Mouse (Mus musculus) frontal cortex, postnatal 14 days (tissue): ENCODE measurements at regions not wholly inside any gene's neighbourhood (a gene's known extent, or its start where the extent isn't known, plus 50 kb on each side); places are given as distances from the start of the nearest gene placed in this dataset.

Experiments used
- DNase-seq, 2 experiments: peaks; one replicate each; pipeline ENCODE4 v3.0.0; 2022; ENCODE audit warnings: low spot score in 2 of 2

DNA sequence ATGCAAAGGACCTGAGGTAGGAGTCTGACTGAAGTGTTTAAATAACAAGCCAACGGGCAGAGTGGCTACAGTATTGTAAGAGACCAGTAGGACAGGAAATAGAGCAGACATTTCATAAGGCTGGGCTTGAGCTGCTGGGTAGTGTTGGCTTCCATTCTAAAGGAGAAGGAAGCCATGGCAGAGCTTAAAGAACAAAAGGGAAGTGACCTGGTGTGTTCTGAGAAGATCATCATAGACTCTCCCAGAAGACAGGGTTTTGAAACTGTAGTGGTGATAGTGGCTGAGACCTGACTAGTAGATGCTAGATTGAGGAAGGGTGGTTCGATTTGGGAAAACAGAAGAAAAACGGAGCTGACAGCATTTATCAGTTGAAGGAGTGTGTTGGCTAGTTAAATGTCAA, 514.1 kb upstream of the Zfp462 start:
- no peak for DNase-seq

DNA sequence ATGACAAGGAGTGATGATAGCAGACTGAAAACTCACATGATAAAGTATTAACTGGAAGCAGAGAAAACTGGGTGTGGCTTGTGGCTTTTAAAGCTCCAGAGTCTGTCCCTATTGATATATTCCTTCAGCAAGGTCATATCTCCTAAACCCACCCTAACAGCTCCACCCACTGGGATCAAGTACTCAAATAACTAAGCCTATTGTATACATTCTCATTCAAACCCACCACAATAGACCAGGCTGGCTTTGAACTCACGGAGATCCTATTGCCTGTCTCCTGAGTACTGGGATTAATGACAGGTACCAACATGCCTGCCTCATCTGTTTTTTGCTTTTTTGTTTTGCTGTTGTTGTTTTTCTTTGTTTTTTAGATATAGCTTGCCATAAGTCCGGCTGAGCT, 484.3 kb upstream of the Zfp462 start:
- no peak for DNase-seq

DNA sequence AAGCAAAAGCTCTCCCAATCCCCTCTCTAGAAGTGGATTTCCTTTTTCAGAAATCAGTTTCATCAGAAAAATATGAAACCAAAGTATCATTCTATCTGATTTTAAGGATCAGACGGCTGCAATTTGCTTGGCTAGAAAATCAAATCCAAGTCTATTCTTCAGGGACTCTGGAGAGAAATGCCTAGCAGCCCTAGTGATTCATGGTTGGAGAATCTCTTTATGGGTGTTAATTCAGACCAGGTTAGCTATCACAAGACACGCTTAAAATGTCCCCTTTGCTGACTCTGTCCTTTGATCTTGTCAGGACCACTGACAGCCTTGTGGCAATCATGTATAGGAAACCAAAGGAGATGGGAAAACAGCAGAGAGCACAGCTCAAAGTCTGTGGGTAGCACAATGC, 475.7 kb upstream of the Zfp462 start:
- DNase-seq = no peak

DNA sequence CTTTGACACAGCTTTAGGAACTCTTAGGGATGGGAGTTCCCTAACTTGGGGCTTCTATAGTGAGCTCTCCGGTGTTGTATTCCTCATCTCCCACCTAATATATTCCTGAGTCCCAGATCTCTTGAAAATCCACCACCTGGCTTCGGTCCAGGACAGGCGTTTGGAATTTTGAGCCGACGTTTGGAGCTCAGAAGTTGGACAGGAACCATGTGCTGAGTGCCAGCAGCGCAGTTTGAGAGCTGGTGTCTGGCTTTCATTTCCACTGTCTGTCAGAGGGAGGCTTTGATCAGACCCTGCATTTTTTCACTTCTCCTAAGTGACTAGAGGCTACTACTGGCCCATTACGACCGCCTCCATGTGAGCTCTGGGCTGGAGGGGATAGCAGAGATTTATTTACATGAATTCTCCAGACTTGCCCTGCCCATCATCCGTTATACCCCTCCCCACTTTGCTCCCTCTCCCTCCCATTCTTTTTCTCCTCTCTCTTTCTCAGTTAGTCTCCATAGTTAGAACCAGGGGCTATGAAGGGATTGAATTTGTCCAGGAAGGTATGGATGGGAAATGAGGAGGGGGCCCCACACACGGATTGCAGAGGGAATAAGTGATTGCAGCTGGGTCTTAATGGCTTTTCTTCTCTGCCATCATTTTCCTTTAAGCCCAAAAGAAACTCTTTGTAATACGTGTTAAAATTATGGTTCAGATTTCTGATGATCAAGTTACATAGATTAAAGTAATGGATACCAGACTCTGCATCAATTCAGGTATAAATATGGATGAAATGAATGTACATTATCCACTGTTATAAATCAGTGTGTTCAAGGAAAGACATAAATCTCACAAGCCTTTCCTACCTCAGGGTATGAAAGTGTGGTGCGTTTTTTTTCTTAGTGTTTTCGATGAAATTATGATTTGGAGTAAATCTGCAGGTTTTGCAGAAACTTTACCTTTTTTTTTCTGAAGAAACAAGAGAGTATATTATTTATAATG, 474.5 kb upstream of the Zfp462 start:
- peak; percentile 37 to 38 for DNase-seq

DNA sequence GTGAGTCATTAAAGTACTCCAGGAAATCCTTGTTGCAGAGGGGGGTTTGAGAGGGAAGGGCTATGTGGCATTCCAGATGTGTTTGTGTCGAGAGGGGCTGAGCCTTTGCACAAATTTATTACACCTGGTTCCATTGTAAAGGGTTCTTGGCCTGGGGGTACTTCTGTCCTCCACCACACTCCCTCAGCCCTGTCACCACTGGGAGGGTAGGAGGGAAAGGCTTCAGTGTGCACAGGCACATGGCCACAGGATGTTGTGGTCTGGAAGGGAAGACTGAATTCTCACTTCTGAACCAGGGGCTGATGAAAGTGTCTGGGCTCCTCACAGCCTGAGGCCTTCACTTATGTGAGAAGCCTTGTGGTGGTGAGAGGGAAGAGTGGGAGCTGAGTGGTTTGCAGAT, 473.8 kb upstream of the Zfp462 start:
- DNase-seq = no peak

DNA sequence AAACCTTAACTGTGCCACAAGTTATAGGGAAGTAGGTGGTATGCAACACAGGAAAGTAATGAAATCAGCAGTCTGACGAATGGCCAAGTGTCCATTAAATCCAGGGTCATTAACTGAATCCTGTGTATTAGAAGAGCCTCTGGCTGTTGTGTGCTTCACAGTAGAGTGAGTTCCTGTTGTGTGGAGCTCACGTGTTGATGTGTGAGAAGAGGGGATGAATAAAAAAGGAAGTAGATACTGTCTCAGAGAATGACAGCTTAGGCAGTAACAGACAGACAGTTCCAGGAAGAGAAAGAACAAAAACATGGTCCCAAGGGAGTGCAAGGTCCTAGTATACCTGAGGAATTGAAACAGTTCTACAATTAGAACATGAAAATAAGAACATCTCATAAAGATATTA, 463.1 kb upstream of the Zfp462 start:
- DNase-seq = no peak

DNA sequence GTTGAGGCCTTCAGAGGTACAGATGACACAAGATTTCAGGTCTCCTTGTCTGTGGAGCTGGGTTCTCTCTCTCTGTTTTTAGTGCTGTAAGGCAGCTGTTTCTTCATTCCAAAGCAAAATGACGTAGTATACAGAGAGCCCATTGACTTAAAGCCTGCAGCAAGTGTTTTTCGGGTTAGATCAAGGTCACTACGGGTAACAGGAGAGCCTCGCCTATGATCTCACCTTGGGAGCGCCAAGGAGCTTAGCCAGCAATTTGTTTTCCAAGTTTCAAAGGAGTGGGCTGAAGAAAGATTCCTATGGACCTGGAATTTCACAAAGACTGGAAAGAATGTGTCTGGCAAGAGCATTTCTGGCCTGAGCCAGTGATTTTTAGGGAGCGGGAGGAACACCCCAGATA, 451.8 kb upstream of the Zfp462 start:
- DNase-seq = no peak

DNA sequence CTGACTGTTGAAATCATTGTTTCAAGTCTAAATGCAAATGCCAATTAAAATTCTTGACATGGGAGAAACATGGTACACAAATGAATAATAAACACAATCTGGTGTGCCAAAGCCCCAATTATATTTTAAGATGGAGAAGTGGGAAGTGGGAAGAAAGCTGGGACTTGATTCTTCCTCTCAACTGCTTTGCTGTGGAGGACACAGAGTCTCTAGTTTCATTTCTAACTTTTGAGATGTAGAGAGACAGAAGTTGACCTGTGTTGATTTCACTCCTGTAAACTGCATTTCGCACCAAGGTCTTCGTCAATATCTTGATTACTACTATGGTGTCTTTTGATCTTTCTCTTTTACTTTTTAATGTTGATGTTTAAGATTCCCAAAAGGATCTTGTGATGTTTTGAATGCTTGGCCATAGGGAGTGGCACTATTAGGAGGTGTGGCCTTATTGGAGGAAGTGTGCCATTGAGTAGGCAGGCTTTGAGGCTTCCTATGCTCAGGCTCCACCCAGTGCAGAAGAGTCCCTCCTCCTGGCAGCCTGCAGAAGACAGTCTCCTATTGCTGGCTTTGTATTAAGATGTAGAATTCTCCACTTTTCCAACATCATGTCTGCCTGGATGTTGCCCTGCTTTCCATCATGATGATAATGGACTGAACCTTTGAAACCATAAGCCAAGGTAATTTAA, 447.4 kb upstream of the Zfp462 start:
- no peak for DNase-seq

DNA sequence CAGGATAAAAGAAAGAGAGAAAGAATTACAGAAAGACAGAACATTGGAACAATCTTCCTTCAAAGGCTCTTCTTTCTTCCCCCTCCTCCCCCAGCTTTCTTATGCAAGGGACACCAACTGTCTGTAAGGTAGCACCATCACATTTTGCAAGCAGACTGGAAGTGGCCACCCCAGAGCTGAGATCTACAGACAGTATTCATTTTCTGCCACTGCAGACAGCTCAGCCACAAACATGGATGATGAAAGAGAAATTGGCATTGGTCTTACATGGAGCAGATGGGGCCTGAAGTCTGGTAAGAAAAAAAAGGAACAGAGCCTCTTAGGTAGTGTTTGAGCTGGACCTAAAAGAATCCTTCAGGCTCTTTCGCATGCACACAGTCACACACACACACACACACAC, 428.9 kb upstream of the Zfp462 start:
- no peak for DNase-seq

DNA sequence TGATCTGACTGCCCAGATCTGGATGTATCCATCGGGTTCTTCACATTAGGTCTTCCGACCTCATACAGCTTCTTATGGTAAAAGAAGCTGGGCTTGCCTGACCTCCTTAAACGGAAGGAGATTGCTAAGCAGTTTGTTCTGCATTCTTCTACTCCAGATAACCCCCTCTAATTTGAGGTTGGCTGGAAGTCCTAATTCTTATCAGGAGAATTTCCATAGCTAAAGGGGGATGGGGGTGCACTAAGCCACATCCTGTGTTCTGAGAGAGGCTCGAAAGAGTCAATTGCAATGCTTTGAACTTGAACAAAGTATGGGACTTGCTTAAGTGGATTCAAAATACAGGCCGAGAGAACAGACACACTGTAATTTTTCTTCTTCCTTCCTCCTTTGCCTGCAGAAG, 421.6 kb upstream of the Zfp462 start:
- no peak for DNase-seq

DNA sequence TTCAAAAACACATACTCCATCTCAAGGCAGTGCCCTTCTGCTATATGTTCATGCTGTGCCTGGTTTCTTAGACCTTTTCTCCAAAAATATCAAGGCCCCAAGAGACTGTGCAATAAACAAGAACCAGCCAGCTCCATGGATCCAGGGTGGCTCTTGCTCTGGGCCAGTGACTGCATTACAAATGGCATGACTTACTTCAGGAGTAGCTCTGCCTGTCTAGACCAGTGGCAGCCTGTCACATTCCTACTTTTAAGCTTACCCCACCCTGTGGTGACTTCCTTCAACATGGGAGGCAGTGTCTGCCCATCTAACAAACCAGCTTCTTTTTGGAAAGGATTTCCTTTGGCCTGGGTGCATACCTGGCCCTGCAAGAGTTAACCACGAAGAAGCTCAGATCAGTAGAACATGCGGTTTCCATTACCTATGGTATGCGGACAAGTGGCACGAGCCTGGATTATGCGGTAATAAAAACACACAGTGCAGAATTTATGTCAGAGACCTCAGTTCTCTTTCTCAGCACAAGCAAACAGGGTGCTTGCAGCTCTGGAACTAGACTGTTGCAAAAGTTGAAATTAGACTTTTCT, 418.8 kb upstream of the Zfp462 start:
- DNase-seq = no peak

DNA sequence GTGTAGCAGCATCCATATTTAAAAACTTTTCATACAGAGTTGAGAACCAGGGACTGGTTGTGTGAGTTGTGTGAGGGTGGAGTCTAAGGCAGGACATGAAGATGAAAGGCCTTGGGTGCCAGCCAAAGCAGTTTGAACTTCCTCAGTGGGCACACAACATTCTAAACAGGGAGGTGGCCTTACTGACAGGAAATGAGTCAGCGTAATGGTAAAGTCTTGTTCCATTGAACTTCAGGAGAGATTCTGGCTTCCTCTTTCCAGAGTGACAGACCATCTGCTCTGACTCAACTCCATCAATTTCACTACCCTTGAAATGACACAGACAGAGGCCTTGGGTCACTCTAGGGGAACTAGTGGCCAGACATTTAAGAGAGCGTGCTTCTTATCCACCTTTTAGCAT, 417.2 kb upstream of the Zfp462 start:
- no peak for DNase-seq

DNA sequence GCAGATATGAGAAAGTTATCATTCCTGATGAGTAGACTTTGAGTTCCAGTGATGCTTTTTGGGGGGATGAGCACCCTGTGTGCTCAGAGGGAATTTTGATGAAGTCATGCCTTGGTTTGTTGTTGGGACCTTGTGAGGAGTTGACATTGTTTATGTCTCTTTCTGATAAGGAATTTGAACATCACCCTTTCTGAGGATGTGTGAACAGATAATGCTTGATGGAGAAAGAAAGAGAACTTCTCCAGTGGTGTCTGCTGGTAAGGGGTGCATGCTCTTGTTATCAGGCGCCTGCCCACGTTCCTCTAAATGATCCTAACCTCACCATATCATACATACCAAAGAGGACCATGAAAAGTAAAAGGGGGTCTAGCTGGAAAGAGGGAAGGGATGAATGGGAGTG, 413.1 kb upstream of the Zfp462 start:
- DNase-seq = no peak

DNA sequence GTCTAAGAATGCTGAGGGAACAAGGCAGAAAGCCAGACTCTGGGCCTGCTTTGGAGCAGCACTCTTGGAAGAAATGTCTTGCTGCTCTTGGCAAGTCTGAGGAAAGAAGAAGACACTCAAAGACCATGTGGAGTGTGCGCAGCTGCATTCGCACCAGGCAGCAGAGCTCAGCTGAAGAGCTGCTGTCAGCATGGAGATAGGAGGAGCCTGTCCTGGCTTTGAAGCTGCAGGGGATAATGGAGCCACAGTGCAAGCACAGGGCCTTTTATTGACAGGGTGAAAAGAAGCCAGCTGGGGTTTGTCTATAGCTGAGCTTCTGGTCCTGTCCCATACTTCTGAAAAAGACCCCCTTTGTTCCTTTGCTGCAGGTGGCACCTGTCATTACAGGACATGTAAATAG, 411.0 kb upstream of the Zfp462 start:
- DNase-seq = peak in 1 of 2 experiments; percentile 57

DNA sequence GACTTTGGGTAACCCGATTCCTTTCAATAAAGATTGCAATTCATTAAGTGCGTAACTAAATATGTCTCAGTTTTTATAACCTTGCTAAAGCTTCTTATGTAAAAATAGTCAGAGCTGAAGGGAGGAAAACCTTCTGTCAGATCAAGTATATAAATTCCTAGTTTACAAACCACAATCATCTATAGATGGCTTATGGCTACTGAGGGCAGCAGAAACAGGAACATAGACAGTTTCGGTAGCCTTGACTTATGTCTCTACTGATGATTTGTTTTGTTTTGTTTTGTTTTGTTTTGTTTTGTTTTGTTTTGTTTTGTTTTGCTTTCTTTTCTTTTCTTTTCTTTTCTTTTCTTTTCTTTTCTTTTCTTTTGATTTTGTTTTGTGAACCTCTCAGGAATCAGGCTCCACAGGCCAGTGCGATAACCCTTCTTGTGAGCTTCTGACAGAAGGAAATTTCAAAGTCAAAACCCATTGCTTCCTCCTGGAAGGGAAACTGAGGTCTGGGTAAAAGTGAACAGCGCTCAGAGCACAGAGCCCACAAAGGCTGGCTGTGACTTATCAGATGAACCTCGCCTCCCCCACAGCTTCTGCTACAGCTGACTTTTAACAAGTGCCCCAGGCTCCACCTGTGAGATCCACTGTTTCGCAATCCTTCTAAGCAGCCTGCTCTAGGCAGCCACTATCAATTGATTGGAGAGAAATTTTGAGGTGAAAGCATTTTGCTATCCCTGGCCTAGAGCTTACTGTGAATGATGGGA, 391.8 kb upstream of the Zfp462 start:
- no peak for DNase-seq

DNA sequence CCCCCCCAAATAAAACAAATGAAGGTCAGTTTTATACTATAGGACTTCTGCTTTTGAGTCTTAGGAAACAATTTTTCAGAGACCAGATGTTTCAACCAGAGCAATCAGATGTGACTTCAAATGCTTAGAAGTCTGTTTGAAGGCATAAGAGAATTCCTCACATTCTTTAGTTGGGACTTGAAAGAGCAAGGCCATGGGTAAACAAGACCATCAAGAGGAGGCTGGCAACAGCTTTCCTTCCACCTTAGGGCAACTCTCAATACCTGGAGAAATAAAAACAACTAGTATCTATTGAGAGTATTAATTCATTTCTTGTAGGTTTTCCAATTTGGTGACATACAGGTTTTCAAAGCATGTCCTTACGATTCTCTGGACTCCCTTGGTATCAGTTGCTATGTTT, 381.8 kb upstream of the Zfp462 start:
- DNase-seq = no peak

DNA sequence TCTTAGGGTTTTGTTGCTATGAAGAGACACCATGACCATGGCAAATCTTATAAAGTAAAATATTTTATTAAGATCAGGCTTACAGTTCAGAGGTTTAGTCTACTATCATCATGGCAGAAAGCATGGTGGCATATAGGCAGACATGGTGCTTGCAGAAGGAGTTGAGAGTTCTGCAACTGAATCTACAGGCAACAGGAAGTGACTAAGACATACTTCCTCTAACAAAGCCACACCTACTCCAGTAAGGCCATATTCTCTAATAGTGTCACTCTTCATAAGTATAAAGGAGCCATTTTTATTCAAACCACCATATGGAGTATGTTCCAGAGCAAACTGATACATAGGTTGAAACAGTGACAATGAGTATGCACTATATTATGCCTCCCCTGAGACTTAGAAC, 371.7 kb upstream of the Zfp462 start:
- DNase-seq = no peak

DNA sequence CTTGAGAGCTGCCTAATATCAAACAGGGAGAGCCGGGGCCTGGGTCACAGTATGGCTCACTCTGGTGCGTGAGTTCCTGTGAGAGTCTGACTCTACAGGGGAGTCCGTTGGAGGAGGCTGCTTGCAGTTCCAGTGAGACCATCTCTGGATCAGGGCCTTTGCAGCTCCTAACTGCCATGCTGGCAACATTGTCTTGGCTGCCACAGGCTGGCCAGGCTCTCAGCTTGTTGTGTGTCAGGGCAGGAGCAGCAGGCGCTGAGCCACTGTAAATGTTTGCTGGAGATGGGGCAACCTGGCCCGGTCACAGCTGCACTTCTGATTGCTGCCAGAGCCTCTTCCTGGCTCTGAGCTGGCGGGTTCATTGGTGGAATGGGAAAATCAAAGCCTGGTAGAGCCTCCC, 357.7 kb upstream of the Zfp462 start:
- DNase-seq = no peak

DNA sequence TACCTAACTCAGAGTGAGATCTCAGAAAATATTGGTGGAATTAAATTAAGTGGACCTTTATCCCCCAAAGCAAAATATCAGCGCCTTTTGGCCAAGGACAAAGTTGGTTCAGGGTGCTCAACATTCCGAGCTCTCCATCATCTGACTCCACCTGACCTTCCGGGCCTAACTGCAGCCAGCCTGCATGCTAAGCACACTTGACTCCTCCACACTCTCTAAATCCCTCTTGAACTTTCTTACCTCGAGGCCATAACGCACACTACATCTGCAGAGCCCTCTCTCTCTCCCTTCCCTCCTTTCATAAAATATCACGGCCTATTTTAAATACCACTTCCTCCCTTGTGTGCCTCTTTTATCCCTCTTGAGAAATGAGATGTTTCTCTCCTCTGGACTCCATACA, 356.1 kb upstream of the Zfp462 start:
- DNase-seq = no peak

DNA sequence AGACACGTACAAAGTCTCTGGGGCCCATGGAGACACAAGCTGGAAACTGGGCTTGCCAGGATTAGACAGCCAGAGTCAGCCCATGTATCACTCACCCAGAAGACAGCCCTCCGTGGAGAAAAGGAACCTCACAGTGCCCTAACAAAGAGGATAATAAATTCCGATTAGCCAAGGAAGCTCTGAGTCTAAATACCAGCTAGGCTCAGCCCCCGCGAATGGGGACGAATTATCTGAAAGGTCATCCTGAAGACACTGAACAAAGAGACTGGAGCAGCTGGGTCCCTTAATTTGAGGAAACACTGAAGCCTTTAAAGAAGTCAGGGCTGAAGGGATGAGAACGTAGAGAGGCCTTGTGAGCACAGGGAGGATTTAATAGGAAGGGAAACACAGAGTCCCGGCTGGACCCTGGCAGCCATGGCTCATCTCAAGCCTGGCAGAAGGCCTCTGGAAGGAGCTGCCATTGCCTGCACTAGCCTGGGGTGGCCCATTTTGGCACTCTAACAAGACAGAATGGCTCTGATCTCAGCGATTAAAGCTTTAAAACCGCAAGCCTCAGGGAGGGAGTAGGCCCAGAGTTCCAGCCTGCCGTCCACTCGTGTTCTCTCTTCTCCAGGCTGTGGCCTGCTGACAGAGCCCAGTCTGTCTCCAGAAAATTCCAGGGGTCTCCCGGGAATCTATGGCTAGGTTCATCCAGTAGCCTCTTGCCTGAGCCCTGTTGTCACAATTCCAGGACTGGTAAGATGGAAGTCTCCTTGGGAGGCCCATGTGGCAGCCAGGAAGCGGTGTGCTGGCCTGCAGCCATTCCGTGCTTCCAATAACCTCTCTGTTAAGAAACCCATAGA, 343.0 kb upstream of the Zfp462 start:
- DNase-seq = peak in 1 of 2 experiments; percentile 25

DNA sequence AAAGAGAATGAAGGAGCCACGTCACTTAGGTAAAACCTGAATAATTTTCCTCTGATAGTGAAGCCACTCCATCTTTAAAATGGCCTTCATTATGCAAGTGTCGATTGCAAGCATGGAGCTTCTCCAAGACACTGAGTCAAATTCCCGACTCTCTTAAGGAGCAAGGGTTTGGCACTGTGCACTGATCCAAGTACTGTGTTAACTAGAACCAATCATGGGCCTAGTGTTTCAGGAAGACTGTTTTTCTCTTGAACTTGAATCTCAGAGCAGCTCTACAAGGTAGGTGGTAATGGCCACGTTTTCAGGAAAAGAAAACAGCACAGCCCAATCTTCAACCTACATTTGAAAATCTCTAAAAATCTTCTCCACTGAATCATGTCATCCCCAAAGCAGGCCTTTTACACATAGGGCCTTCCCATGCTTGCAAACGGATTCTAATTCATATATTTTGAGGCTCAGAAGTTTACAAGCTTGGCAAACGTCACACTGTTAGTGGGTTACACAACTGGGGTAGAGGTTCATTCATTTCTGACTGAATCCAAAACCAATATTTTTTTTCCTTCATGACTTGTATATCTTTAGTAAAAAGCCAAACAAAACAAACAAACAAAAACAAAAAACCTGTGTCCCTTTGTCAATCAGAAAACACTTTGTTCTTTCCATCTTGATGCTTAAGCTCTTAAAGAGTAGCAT, 342.2 kb upstream of the Zfp462 start:
- no peak for DNase-seq
